Mouse (Mus musculus) adrenal gland, postnatal 14 days (tissue): ENCODE results near the gene Spryd3. TPM values are rescaled to one million over a fixed set of nuclear protein-coding genes. Genes with fewer than 3 reads are reported as not detected.
A peak's percentile ranks its signal among the peaks of the same experiment; 100 is the strongest.
"Not testable (repeated sequence)": the region's sequence is repeated elsewhere in the genome, so short reads cannot be mapped to it uniquely, and the experiment has no call there.

Experiments used
- DNase-seq: peaks from one replicate; pipeline ENCODE4 v3.0.0; 2021; ENCODE audit warnings: mixed read lengths
- total RNA-seq: library from RNA; stranded (reverse); gene quantifications from 2 replicates; pipeline ENCODE4 v1.2.3, GENCODE M21; 2021

Gene Spryd3
- total RNA-seq, 1 experiment from 2014 or later, result 23.3 TPM

DNA sequence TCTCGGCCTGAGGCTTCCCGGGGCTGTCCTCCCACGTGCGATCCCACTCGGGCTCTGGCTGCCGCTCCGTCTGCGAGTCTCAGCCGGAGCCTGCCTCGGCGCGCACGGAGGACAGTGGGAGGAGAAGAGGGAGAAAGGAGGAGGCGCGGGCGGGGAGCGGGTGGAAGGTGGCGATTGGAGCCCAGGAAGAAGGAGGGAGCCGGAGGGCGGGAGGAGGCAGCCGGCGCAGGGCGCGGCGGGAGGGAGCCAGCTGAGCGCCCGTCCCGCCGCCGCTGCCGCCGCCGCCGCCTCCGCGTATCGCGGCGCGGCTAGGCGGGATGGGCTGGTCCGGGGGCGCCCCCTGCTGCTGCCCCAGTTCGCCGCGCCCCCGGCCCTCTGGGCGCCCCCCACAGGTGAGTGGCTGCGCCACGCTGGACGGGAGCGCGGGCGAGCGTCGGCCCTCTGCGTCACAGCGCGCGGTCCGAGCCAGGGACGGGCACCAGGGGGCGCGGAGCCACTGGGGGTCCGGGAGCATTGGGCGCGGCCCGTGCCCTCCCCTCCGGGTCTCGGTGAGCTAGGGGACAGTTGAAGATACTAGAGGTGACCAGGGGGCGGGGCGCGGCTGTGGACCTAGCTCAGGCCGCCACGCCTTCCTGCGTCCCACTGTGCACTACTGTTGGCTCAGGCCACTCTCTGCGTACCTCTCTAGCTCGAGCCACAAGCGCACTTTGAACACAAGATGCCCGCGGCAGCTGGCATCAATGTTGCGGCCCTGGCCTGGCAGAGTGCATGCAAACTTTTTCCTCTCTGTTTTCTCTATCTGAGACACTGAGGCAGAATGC is 35.7 kb downstream of the Spryd3 start, which contains the start of gene Tns2:
Gene Tns2, plus strand, starts transcription at position 253 of the 821 bp plus-strand sequence.
- DNase-seq, result peak; percentile 93

DNA sequence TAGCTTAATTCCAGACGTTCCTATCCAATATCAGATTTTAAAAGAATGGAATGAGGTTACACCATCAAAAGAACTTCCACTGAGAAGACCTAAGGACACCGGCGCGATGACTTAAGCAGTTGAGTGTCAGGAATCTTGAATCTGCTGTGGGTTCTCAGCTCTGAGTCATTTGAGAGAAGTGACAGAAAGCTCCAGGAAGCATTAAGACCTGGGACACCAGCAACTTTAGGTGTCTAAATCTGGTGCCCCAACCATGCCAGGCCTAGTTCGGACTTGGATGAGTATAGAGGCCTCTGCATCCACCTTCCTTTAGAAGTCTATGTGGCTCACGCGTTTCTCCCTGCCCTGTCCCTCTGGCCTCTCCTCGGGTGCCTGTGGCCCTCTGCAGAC is 36.3 kb downstream of the Spryd3 start:
- no peak for DNase-seq

- no peak for DNase-seq
Observed at GRCm38 (mm10) chr15:102099260-102099659, 36.8 kb downstream of the Spryd3 start.

DNA sequence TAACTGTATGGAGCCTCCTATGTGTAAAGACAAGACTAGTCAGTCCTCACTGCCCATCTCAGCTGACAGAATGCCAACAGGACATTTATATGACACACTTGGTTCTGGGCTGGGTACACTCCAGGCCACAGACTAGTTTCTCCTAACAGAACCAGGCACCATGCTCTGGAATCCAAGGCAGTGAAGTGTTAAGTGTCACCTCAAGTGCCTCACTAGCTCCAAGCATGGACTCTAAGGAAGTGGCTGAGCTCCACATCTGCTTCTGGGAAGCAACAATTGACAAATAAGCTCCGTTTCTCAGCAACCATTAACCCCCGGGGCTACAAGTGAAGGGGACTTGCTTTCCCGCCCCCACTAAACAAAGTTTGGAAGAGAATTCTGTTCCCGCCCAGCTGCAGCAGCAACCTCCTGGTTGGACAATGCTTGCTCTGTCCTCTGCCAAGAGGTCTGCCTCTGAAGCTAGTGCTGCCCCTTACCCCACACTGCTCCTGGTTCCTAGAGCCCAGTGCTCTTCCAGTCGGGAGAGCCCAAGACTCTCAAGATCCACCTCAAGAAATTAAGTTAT is 38.0 kb downstream of the Spryd3 start:
- peak; percentile 25 for DNase-seq

GRCm38 (mm10) chr15:102097147-102097915 is 38.7 kb downstream of the Spryd3 start:
- DNase-seq, result peak; percentile 65

- no peak for DNase-seq
Observed at GRCm38 (mm10) chr15:102094988-102095387, 41.0 kb downstream of the Spryd3 start.

DNA sequence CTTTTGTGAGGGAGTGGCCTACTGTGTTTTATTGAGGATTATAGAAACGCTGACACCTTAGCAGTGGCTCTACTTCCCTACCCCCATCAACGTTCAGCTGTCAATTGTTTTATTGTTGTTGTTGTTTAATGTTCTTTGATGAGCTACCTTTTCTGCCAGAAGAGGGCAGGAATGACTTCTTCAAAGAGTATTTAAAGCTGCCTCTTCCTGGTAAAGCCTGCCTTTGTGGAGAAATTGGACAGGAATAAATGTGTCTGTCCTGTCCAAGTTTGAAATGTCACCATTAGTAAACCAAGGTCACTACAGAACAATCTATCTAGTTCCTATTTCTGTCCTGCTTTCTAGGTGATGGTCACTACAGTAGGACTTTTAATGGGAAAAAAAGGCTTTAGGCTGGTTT is 41.9 kb downstream of the Spryd3 start:
- DNase-seq, result no peak

GRCm38 (mm10) chr15:102092222-102092621 is 43.8 kb downstream of the Spryd3 start:
- no peak for DNase-seq

DNA sequence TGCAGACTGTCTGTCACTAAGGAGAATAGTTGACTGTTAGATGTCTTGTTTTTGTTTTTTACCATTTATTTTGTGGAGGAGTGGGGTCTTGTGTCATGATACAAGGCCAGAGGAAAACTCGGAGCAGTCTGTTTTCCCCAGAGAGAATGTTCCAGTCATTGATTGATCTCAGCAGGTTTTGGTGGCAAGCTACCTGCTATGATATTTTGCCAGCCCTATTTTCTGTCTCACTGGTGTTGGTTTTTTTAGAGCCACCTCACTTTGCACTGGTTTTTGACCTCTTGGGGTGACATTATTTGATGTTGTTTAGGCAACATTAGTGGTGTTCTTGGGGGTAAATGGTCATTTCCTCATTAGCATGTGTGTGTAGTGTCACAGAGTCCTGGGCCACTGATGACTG is 44.3 kb downstream of the Spryd3 start:
- no peak for DNase-seq

DNA sequence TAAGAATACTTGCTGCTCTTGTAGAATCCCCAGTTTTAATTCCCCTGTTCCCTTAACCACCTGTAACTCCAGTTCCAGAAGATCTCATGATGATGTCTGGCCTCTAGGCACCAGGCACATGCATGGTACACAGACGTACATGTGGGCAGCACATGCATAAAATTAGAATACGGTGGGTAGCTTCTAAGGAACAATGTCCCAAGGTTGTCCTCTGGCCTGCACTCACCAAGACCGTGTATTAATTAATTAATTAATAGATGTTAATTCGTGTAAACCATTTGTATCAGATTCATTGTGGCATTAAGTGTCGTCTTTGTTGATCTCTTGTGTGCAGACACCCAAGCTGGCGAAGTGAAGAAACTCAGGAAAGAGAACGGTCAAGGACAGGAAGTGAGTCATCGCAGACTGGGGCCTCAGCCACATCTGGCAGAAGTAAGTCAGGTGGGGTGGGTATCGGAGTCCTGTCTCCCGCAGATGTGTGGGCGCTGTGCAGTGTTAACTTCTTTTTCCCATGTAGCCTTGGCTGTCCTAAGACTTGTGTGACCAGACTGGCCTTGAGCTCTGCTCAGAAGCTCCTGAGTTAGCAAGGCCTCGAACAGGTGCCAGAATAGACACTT is 44.9 kb downstream of the Spryd3 start:
- DNase-seq, result peak; percentile 77

DNA sequence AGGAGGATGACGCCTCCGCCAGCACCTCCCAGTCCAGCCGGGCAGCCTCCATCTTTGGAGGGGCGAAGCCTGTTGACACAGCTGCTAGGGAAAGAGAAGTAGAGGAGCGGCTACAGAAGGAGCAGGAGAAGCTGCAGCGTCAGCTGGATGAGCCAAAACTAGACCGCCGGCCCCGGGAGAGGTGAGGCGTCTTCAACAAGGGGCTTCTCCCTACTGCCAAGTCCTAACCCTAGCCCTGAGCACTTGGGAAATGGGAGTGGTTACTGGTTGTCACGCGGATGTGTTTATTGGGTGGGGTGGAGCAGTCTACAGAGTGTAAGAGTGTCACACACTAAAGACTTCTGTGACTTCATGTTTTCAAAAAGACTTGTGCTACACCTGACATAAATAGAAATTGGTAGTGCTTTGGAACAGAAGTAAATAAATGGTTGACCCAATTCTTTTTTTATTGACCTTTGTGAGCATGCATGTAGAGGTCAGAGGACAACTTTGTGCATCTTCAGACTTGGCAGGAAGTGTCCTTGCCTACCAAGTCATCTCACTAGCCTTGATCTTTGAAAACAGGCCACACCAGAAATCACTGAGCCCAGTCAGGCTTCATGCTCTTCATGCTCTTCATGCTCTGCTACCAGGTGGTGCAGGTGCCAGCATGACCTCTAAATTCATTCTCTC is 46.0 kb downstream of the Spryd3 start:
- no peak for DNase-seq

DNA sequence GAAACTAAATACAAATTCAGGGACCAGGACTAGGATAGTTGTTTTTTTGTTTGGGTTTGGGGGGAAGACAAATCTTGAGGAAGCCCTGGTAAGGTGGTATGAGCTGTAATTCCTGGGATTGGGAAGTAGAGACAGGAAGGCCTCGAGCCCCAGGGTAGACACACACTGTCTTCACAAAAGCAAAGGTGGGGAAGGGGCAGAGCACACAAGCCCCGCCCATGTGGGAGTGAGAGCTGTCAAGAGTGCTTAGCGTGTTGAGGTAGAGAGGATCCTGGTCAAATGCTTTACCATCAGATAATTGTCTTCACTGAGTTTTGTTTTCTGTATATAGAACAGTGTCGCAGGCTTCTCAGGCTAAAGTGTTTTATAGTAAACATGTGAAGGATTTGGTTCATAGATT is 53.0 kb downstream of the Spryd3 start:
- DNase-seq, result no peak

GRCm38 (mm10) chr15:102082148-102082547 is 53.9 kb downstream of the Spryd3 start:
- no peak for DNase-seq

GRCm38 (mm10) chr15:102080429-102080828 is 55.6 kb downstream of the Spryd3 start:
- no peak for DNase-seq

DNA sequence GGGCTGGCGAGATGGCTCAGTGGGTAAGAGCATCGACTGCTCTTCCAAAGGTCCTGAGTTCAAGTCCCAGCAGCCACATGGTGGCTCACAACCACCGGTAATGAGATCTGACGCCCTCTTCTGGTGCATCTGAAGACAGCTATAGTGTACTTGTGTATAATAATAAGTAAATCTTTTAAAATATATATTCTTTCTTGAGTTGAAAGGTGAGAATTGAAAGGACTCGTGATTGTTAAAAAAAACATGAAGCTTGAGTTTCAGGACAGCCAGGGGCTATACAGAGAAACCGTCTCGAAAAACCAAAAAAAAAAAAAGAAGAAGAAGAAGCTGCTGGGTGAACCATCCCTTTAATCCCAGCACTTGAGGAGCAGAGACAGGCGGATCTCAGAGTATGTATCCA is 56.1 kb downstream of the Spryd3 start:
- not testable (repeated sequence) for DNase-seq

DNA sequence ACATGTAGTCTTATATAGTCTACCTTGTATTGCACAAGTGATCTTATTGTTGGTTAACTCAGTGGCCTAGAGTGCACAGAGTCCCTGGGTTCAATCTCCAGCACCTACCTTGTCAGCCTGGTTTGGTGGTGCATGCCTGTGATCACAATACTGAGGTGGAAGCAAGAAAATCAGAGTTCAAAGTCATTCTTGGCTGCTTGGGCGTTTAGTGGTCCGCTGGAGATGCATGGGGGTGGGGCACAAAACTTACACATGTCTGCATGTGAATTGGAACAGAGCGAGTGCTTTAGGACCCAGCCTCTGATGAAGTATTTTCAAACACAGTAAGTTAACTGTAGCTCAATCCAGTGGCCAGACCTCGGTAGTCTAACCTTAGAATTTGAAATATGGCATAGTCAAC is 56.8 kb downstream of the Spryd3 start:
- no peak for DNase-seq

GRCm38 (mm10) chr15:102077111-102077677 is 58.8 kb downstream of the Spryd3 start:
- DNase-seq, result no peak

DNA sequence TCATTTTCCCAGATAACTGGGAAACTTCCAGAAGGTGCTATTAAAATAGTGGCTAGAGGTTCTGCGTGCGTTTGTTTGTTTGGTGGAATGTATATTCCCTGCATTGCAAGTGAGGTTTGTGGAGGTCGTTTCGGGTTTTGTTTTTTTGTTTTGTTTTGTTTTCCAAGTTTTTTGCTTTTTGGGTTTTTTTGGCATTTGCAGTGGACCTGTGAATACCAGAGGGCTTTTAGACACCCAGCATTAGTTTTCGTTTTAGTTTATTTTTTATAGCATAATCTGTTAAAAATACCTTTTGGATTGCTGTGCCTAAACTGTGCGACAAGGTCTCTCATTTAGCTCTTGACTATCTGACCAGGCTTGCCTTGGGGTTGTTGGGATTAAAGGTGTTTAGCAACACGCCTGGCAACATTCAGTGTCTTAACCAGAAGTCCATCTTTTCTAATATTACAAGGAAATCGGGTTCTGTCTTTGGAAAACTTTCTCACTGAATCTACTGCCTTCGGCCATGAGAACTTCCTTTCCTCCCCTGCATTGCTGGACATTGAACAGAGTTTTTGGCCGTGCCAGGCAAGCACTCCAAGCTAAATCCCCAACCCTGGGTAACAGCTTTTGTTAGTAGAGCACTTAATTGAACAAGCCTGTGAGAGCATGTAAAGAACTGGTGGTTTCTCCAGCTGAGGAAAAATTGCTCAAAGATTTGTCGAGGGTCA is 61.0 kb downstream of the Spryd3 start:
- no peak for DNase-seq

DNA sequence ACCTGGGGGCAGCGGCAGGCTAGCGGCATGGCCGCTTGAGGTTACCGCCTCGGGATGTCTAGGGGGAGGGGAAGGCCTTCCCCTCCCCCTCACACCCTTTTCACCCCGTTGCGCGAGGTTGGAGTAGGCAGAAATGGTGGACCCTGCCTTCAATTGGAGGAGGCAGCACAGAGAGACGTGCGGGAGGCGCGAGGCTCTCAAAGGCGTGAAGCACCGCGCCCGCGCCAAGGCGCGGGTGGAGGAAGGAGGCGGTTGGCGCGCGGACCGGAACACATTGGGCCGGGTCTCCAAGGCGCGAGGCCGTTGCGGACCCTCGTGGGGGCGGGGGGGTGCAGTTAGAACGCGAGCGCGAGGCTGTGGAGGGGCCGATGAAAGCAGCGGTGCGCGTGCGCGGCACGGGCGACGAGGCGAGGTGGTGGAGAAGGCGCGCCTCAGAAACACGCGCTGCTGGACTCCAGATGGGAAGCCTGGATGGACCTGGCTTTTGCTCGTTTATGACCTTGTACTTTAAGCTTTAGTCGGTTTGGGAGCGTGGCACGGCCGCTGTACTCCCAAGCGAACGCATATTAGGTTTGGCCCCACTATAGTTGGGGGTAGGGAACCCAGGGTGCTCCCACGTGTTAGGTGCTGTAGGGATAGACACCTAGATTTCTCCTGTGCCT is 61.8 kb downstream of the Spryd3 start:
- DNase-seq, result peak; percentile 79

GRCm38 (mm10) chr15:102073559-102074069 is 62.4 kb downstream of the Spryd3 start, which contains the start of gene Eif4b:
Gene Eif4b (plus strand): TSS chr15:102073773.
- DNase-seq, result peak; percentile 100
